Mouse (Mus musculus): ENCODE data around the gene Ythdf1. TPM values are rescaled to one million over a fixed set of nuclear protein-coding genes. Genes with fewer than 3 reads are reported as not detected.
A peak's percentile ranks its signal among the peaks of the same experiment; 100 is the strongest.

The Ythdf1 gene
- 28.0 and 32.9 TPM in 2 replicates for total RNA-seq (2017)

DNA sequence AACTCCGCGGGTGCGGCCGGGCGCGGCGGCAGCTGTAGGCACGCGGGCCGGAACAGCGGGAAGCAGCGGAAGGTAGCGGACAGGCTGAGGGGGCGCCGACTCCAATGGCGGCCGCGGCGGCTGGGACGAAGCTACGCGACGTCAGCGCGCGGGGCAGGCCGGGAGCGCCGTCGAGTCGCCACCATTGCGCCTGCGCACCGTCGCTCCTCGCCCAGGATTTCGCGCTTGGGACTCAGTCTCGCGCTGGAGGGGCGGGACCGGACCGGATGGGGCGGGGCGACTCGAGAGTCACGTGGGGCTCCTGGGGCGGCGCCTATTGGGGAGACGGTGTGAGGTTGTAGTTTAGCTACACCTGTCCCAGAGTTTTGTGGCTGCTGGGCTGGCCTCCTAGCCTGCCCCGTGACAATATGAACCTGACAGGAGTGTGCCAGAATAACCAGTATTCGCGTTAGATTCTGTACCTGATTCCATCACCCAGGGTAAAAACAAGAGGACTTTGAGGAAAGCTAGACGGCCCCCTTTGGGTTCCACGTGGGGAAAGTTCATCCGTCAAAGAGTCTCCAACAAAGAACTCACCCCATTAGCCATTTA is at the start of gene Ythdf1:
Ythdf1 (minus strand) TSS at position 140 of the 591 bp plus-strand sequence.
- peak; percentile 80 for ATAC-seq (ENCODE audit: extremely low read depth, insufficient number of reproducible peaks, low FRiP score, poor library complexity, severe bottlenecking)

DNA sequence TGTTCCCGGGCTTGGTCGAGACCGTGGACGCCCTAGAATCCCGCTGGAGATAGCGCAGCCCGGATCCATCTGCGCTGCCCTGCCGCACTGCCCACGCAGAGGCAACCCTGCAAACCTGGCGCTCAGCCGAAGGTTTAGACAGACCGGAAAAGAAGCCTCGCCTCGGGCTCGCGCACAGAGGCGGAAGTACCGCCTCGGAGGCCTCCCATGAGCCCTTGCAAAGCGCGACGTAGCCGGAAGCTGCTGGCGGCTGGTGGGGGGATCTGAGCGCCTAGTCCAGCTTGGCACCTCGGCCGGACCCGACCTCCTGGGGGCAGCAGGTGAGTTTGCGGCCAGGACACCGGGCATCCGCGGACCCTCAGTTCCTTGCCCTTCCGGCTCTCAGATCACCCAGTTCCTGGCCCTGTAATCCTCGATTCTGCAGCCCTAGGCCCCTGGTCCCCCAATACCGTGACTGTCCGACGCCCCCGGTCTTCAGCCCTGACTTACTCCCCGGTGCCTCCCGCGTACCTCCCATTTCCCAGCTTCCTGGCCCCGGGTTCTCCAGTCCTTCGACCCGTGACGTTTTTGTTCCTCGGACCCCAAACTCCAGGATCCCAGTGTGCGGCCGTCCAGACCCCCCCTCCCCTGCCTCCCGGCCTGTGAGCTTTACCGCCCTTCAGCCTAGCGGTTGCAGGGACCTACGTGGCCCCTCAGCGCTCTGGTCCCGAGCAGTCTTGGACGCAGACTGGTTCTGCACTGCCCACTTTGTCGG is 46.4 kb upstream of the Ythdf1 start, which contains the start of gene Arfgap1:
Arfgap1 (plus strand) TSS at position 216 of the 754 bp plus-strand sequence.
- ATAC-seq (ENCODE audit: extremely low read depth, insufficient number of reproducible peaks, low FRiP score, poor library complexity, severe bottlenecking): peak; percentile 85

DNA sequence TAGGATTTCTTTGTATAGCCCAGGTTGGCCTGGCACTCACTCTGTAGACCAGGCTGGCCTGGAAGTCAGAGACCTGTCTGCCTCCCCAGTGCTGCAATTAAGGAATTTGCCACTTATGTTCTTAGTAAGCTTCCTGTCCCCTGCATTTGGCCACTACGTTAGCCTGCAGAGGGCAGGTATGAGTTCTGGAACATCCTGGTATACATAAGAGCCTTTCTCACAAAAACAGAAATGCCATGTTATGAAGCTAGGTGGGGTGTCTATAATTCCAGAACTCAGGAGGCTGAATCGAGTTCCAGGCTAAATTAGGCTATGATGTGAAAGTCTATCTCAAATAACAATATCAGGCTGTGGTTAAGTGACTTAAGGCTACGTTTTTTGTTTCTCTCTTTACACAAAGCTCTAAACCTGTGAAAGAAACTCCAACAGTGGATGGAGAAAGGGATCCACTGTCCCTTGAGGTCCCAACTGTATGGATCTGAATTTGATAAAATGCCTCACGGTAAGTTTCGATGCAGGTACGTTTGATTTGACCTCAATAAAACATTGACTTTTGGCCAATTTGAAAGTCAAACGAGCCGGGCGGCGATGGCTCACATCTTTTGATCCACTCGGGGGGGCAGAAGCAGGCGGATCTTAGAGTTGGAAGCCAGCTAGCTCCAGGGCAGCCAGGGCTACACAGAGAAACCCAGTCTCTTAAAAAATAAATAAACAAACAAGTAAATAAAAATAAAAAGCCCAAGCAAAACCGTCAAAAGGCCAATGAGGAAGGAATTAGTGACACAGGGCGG is 45.5 kb upstream of the Ythdf1 start:
- ATAC-seq (ENCODE audit: extremely low read depth, insufficient number of reproducible peaks, low FRiP score, poor library complexity, severe bottlenecking): peak; percentile 37; the same call in 1 of the 2 replicates

DNA sequence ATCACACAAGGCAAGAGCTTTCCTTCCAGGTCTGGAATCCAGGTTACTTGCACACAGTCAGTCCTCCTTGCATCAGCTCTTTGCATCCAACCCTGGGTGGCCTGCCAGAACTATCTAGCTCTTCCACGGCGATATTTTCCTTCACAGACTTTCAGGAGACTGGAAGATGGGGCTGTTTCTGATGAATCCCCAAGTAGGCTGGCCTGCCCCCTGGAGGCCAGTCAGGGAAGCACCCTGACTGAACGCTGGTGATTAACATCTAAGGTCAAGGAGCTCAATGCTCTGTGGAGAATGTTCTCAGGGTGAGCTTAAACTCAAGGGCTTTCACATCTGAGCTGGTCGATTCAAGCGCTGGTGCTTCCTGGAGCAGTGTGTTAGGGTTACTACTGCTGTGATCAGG is 43.2 kb upstream of the Ythdf1 start:
- peak; percentile 62 for ATAC-seq (ENCODE audit: extremely low read depth, insufficient number of reproducible peaks, low FRiP score, poor library complexity, severe bottlenecking)

DNA sequence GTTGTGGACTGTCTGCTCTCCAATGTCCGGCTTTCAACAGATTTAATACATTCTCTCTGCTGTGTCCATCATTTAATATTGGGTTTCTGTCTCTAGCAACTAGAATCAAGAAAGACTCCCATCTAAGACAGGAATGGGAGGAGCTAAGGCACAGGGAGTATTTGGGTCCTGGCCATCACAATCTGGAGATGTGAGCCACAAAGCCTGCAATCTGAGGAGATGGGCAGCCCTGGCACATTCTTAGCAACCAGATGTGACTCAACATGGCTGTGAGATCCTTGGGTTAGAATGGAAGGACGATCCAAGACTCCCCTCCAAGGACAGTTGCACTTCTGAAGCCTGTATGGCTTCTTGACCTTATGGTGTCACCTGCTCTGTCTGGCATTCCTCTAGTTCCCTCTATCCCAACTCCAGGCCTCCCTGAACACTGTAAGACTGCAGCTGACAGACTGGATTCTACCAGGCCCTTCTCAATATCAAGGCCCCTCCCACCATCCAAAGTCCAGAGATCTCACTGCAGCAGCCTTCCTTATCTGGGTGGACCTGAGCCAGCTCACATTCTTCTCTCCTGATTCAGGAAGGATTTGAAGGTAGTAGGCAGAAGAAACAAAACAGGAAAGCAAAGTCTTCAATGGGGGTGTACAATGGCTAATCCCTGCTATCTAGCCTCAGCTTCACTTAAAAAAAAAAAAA is 42.0 kb upstream of the Ythdf1 start:
- ATAC-seq (ENCODE audit: extremely low read depth, insufficient number of reproducible peaks, low FRiP score, poor library complexity, severe bottlenecking): no peak

DNA sequence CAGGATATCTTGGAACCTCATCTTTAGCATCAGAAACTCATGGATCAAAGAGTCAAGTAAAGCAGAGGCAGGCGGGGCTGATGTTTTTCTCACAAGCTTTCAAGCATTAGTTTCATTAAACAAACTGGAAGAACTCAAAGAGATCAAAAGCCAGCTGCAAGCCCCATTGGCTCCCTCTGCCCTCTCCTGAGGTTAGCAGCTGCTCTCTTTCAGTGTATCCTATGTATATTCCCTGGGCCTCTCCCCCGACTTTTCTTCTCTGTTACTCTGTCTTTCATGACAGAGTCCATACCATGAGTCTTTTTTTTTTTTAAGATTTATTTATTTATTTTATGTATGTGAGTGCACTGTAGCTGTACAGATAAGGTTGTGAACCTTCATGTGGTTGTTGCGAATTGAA is 39.4 kb upstream of the Ythdf1 start:
- no peak for ATAC-seq (ENCODE audit: extremely low read depth, insufficient number of reproducible peaks, low FRiP score, poor library complexity, severe bottlenecking)

DNA sequence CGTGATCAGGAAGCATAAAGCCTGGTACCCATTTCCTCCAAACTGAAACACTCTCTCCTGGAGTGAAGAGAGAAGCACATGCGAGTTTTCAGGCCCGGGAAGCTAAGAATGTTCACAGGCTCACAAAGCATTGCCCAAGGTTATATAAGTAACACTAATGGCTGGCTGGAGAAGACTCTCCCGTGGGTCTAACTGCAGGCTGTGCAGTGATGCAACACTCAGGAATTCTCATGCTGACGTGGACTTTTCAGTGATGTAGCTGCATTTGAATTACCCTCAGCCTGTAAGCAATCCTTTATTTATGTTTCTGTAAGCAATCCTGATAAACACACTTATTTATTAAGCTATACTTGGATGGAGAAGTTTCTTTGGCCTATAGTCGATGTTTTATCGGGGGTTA is 38.9 kb upstream of the Ythdf1 start:
- ATAC-seq (ENCODE audit: extremely low read depth, insufficient number of reproducible peaks, low FRiP score, poor library complexity, severe bottlenecking): no peak

DNA sequence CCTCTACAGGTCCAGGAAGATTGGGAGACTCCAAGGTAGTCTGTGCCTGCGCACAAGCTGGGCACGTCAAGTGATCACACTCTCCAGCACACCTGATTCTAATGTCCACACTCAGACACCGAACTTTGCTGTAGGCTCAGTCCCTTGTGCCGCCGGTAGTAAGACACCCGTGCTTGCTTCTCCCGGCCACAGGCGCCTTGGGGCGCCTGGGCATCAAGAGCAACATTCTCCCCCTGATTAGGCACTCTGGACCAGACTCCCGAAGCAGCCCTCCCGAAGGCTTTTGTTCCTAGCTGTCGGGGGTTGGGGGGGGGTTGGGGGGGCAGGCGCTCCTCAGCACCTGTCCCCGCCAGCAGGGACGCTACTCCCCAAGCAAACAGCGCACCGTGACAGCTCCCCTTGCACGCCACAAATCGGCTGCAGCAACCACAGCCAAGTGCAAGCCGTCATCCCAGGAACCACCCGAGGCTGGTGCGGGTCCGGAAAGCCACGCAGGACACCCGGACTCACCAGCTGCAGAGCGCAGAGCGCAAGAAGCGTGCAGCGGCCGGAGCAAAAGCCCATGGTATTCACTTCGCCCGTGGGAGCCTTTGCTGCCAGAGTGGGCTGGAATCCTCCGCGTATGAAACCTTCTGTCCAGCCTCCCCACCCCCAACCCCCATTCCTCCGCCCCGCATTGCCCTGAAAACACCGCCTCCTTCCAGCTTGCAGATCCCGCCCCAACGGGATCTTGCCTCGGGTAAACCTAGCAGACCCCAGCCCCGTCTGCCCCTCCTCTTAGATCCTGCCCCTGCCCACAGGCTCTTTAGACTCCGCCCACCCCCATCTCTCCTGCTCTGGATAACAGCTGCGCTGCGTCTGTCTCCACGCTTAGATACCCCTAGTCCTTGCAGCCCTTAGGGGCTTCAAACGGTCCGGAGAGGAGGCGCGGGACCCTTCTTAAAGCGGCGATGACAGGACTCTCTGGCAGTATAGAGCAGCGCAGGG is 33.6 kb upstream of the Ythdf1 start, which contains the start of gene Nkain4:
Nkain4 (minus strand) TSS at position 639 of the 987 bp plus-strand sequence.
- no peak for ATAC-seq (ENCODE audit: extremely low read depth, insufficient number of reproducible peaks, low FRiP score, poor library complexity, severe bottlenecking)

DNA sequence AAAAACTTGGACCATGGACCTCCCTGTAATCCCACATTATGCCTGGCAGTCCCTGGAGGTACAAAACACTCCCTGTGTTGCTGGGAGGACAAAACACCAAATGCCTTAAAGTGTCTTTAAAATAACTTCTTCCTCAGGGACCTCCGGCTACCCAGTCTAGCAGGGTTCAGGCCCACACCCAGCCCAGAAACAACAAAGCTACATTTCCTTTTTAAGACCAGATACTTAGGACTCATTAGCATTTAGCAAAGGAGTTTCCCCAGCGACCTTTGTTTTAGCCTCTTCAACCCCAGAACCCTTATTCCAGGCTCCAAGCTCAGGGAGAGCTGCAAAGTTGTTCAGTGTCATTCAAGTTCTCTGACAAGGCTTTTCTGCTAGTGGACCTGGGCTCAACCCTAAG is 32.9 kb upstream of the Ythdf1 start:
- ATAC-seq (ENCODE audit: extremely low read depth, insufficient number of reproducible peaks, low FRiP score, poor library complexity, severe bottlenecking): no peak

DNA sequence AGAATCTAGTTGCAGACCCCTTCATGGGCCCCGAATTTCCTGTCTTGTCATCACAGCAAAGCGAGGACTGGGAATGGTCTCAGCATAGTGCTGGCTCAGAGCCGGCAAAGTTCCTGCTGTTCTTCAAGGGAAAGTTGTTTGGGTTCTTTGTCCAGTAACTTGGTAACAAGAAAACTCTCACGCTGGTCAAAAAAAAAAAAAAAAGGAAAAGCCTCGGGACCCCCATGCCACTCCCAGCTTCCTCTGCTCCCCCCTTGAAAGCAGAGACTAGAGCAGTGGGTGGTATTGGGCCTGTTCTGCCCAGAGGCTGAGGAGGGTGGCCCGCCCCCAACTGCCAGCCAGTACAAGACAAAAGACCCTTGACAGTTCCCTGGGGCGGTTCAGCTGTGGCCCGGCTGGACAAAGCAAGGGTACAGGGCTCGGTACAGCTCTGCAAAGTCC is 32.0 kb upstream of the Ythdf1 start:
- ATAC-seq (ENCODE audit: extremely low read depth, insufficient number of reproducible peaks, low FRiP score, poor library complexity, severe bottlenecking): no peak

DNA sequence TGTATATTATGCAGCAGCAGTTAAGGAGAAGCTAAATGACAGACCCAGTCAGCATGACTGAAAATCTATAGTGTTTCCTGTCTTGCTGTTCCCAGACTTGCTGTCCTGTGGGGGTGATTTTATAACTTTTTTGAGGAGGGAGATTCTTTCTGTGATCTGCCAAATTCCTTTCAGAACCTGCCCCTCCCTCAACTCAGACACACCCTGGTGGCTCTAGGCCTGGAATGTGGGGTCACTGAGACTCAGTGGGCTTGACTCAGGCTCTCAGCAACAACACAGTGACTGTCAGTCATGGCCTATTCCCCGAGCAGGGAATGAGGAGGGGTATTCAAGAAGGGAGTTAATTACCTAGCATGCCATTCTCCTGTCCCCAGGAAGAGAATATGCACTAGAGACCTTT is 29.2 kb upstream of the Ythdf1 start:
- ATAC-seq (ENCODE audit: extremely low read depth, insufficient number of reproducible peaks, low FRiP score, poor library complexity, severe bottlenecking): no peak

DNA sequence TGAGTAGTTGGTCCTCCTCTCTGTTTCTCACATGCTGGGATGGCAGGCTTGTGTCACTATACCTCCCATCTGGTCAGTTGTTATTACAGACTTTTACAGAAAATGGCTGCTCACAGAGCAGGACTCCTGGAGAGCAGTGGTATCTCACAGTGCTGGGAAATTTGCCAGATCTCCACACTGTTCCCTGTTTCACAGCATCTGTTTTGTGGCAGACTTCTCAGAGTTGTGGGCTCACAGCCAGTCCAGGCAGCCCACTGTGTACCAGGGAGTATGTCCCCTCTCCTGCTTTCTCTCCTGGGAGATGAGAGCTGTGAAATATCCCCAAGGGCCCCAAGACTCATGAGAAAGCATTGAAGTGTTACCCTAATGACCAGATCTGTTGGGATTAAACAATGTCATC is 21.1 kb upstream of the Ythdf1 start:
- ATAC-seq (ENCODE audit: extremely low read depth, insufficient number of reproducible peaks, low FRiP score, poor library complexity, severe bottlenecking): no peak

DNA sequence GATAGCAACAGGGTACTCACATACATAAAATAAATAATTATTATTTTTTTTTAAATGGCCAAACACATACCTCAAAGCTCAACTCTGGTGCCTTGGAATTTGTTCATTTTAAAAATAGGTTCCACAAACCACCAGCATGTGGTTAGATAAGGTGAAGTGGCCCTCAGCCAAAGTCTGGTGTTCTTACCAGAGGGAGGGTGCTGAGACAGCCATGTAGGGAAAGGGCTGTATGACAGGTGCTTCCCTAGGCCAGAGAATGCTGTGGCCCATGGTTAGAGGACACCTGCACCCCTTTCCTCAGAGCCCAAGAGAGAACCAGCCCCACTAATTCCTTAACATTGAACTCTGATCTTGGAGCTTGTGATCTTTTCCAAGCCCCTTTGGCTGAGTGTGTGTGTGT is 19.4 kb upstream of the Ythdf1 start:
- no peak for ATAC-seq (ENCODE audit: extremely low read depth, insufficient number of reproducible peaks, low FRiP score, poor library complexity, severe bottlenecking)

DNA sequence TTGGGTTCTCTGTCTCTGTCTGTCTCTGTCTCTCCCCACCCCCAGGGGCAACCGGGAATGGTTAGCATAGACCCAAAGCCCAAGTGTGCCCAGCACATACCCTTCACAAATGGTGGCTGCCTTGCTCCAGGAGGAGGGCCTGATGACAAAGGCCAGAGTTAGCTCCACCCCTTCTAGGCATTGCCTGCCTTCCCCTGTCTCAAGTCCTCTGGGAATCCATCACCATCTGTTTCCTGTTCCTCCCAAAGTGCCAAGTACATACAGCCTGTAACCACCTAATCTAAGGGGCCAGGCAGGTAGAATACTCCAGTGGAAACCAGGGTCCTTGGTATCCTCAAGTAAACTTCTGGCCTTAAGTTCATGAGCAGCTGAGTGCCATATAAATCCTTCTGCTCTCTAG is 11.7 kb upstream of the Ythdf1 start:
- ATAC-seq (ENCODE audit: extremely low read depth, insufficient number of reproducible peaks, low FRiP score, poor library complexity, severe bottlenecking): no peak

DNA sequence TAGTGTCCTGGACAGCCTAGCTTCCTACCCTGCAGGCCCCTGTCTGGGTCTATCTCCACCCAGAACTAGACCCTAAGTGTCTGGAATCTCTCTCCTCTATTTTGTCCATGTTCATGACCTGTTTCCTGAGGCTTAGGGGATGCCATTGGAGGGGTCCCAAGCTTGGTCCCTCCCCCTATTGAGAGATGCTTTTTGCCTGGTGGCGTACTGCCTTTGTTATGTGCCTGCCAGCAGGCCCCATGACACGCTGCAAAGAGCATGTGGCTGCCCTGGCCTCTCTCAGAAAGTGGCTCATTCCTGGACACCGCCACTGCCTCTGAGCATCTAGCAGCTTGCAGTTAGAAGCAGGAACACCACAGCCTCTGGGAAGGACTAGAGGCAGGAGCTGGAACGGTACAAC is 8.0 kb upstream of the Ythdf1 start, which contains the start of gene Birc7:
Birc7 (plus strand) TSS at position 301 of the 400 bp plus-strand sequence.
- ATAC-seq (ENCODE audit: extremely low read depth, insufficient number of reproducible peaks, low FRiP score, poor library complexity, severe bottlenecking): no peak

DNA sequence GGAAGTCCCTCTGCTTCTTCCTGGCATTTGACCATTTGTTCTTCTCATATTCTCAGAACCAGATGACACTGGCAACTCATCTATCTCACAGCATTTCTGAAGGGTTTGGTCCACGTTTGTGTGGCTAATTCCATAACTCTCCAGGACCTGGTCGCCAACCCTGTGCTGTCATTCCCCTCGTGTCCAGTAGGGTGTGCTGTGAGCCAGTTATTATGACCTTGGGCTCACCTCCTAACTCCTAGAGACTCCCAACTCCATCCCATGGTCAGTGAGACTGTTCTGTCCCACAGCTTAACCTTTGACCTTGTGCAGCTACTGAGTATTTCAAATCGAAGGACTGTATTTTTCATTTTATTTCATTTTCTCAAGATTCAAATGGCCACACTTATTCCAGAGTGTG is 4.4 kb upstream of the Ythdf1 start:
- ATAC-seq (ENCODE audit: extremely low read depth, insufficient number of reproducible peaks, low FRiP score, poor library complexity, severe bottlenecking): peak; percentile 55

DNA sequence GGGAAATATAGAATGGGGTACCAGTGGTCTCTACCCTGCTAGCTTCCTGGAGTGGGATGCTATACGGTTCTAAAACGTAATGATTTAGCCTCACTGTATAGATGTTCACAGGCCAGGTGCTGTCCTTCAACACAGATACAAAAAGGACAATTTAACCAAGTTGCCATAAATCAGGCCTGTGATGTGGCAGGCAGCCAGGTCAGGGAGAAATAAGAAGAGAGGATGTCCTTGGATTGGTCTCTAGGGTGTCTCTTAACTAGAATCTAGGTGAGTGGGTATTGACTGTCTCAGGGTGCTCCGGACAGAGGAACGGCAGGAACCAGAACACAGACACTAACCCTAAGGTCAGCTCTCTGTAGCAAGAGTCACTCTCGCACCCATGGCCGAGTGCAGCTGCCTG is 2.0 kb upstream of the Ythdf1 start:
- ATAC-seq (ENCODE audit: extremely low read depth, insufficient number of reproducible peaks, low FRiP score, poor library complexity, severe bottlenecking): no peak

Measured in neutrophil, adult 5-6 weeks (primary cell).